Mouse (Mus musculus): ENCODE measurements around the gene Ptges3. TPM values are rescaled to one million over a fixed set of nuclear protein-coding genes. Genes with fewer than 3 reads are reported as not detected.

The Ptges3 gene
- polyA plus RNA-seq, 1 experiment from 2014 or later, result 611 TPM

- H3K4me2 ChIP-seq, result peak overlapping the region; percentile 75
- H3K9me3 ChIP-seq, result no peaks in the 10 kb centered on the region
- H3K36me3 ChIP-seq (replicated peaks), result no peaks in the 10 kb centered on the region
- peak; percentile 78 for ATAC-seq (ENCODE audit: low FRiP score)
- peak overlapping the region; percentile 99 for H3K4me3 ChIP-seq (replicated peaks)
- peak overlapping the region; percentile 94 for H3K9ac ChIP-seq
- no peaks in the 10 kb centered on the region for H3K27me3 ChIP-seq
- under 1% methylated on average over 85 of the region's 86 CpGs for WGBS
- H3K27ac ChIP-seq, result peak overlapping the region; percentile 80
- H3K4me1 ChIP-seq, result peaks cover 50% of the 10 kb centered on the region
These were observed 38.2 kb downstream of the Ptges3 start for GRCm38 (mm10) chr10:128096693-128097586.

GRCm38 (mm10) chr10:128097587-128097971 lies 38.8 kb downstream of the Ptges3 start:
- Histone ChIP-seq H3K4me2 (peak overlapping the region; percentile 75), H3K4me1 (peaks cover 45% of the 10 kb centered on the region), H3K36me3 (replicated peaks) (no peaks in the 10 kb centered on the region), H3K27ac (peak overlapping the region; percentile 80), H3K4me3 (replicated peaks) (peak overlapping the region; percentile 99), H3K9ac (peak overlapping the region; percentile 94), H3K27me3 (no peaks in the 10 kb centered on the region), H3K9me3 (no peaks in the 10 kb centered on the region)
- WGBS, result 1% methylated on average over 13 of the region's 13 CpGs
- no peak for ATAC-seq (ENCODE audit: low FRiP score)

- 88% methylated on average over 4 of the region's 4 CpGs for WGBS
- H3K9me3 ChIP-seq, result no peaks in the 10 kb centered on the region
These were observed 51.5 kb downstream of the Ptges3 start for GRCm38 (mm10) chr10:128110103-128110761.

GRCm38 (mm10) chr10:128111227-128111626 lies 52.5 kb downstream of the Ptges3 start:
- Histone ChIP-seq H3K9me3 (no peaks in the 10 kb centered on the region), H3K36me3 (replicated peaks) (peaks cover 69% of the 10 kb centered on the region)
- ATAC-seq (ENCODE audit: low FRiP score), result no peak

More at GRCm38 (mm10) chr10:128110103-128110761, 51.5 kb downstream of the Ptges3 start:
- Histone ChIP-seq H3K27me3 (no peaks in the 10 kb centered on the region), H3K27ac (no peak overlapping the region), H3K4me1 (no peaks in the 10 kb centered on the region), H3K36me3 (replicated peaks) (peaks cover 59% of the 10 kb centered on the region), H3K4me3 (replicated peaks) (no peak overlapping the region), H3K4me2 (no peak overlapping the region), H3K9ac (no peak overlapping the region)
- ATAC-seq (ENCODE audit: low FRiP score), result no peak

GRCm38 (mm10) chr10:128123833-128124232 lies 65.1 kb downstream of the Ptges3 start:
- no peak for ATAC-seq (ENCODE audit: low FRiP score)
- no peak overlapping the region for H3K9ac ChIP-seq
- 93% methylated on average over 7 of the region's 7 CpGs for WGBS

More at GRCm38 (mm10) chr10:128111227-128111626, 52.5 kb downstream of the Ptges3 start:
- Histone ChIP-seq H3K4me2 (no peak overlapping the region), H3K9ac (no peak overlapping the region), H3K4me3 (replicated peaks) (no peak overlapping the region), H3K4me1 (no peaks in the 10 kb centered on the region), H3K27ac (no peak overlapping the region; the same call in 1 of the 2 replicates), H3K27me3 (no peaks in the 10 kb centered on the region)

GRCm38 (mm10) chr10:128124831-128125230 lies 66.1 kb downstream of the Ptges3 start:
- H3K36me3 ChIP-seq (replicated peaks), result peaks cover 90% of the 10 kb centered on the region
- H3K4me3 ChIP-seq (replicated peaks), result no peak overlapping the region
- WGBS, result 94% methylated on average over 9 of the region's 9 CpGs

More at GRCm38 (mm10) chr10:128123833-128124232, 65.1 kb downstream of the Ptges3 start:
- Histone ChIP-seq H3K27ac (no peak overlapping the region), H3K27me3 (no peaks in the 10 kb centered on the region), H3K4me2 (no peak overlapping the region), H3K4me1 (no peaks in the 10 kb centered on the region), H3K36me3 (replicated peaks) (peaks cover 93% of the 10 kb centered on the region), H3K9me3 (no peaks in the 10 kb centered on the region), H3K4me3 (replicated peaks) (no peak overlapping the region)

GRCm38 (mm10) chr10:128125951-128126350 lies 67.2 kb downstream of the Ptges3 start:
- Histone ChIP-seq H3K4me1 (no peaks in the 10 kb centered on the region), H3K36me3 (replicated peaks) (peaks cover 85% of the 10 kb centered on the region), H3K9ac (no peak overlapping the region), H3K4me3 (replicated peaks) (no peak overlapping the region), H3K27me3 (no peaks in the 10 kb centered on the region), H3K4me2 (no peak overlapping the region), H3K9me3 (no peaks in the 10 kb centered on the region), H3K27ac (no peak overlapping the region)
- ATAC-seq (ENCODE audit: low FRiP score), result no peak
- 95% methylated on average over 14 of the region's 14 CpGs for WGBS

More at GRCm38 (mm10) chr10:128124831-128125230, 66.1 kb downstream of the Ptges3 start:
- Histone ChIP-seq H3K27me3 (no peaks in the 10 kb centered on the region), H3K9ac (no peak overlapping the region), H3K4me1 (no peaks in the 10 kb centered on the region), H3K27ac (no peak overlapping the region), H3K9me3 (no peaks in the 10 kb centered on the region), H3K4me2 (no peak overlapping the region)
- no peak for ATAC-seq (ENCODE audit: low FRiP score)

MicroRNAs within 50 kb of the gene (microRNA counts, 519-probe panel; counts per million panel counts)
- microRNA mmu-miR-677, result not detected

Small RNA genes within 50 kb of the gene (microRNA-seq; reads per million reads assigned to microRNA genes)
- gene Mir677, result 21.1 reads per million, percentile 35 among the genes with 10 or more reads in this experiment

Other genes starting within 250 kb of the Ptges3 start
- not detected in 2 replicates for gene Rdh19, start 209.0 kb upstream of the Ptges3 start, polyA plus RNA-seq (2016; fragmentation: Nextera tagmentation; extraction: Ambion mirVana)
- not detected in 2 replicates for gene Rdh16f2, start 192.5 kb upstream of the Ptges3 start, polyA plus RNA-seq (2016; fragmentation: Nextera tagmentation; extraction: Ambion mirVana)
- gene Rdh7, start 170.1 kb upstream of the Ptges3 start, polyA plus RNA-seq (2016; fragmentation: Nextera tagmentation; extraction: Ambion mirVana), result not detected in 2 replicates
- gene Sdr9c7, start 160.4 kb upstream of the Ptges3 start, polyA plus RNA-seq (2016; fragmentation: Nextera tagmentation; extraction: Ambion mirVana), result not detected in 2 replicates
- gene Hsd17b6, start 51.3 kb upstream of the Ptges3 start, polyA plus RNA-seq (2016; fragmentation: Nextera tagmentation; extraction: Ambion mirVana), result not detected in 2 replicates
- 100 and 102 TPM in 2 replicates for gene Prim1, start 43.8 kb upstream of the Ptges3 start, polyA plus RNA-seq (2016; fragmentation: Nextera tagmentation; extraction: Ambion mirVana)
- gene Naca, start 23.4 kb upstream of the Ptges3 start, polyA plus RNA-seq (2016; fragmentation: Nextera tagmentation; extraction: Ambion mirVana), result 758 and 799 TPM in 2 replicates
- gene Atp5b, start 24.3 kb downstream of the Ptges3 start, polyA plus RNA-seq (2016; fragmentation: Nextera tagmentation; extraction: Ambion mirVana), result 2,091 and 2,135 TPM in 2 replicates
- 14.0 and 14.6 TPM in 2 replicates for gene Baz2a, start 32.6 kb downstream of the Ptges3 start, polyA plus RNA-seq (2016; fragmentation: Nextera tagmentation; extraction: Ambion mirVana)
- gene Rbms2, start 121.3 kb downstream of the Ptges3 start, polyA plus RNA-seq (2016; fragmentation: Nextera tagmentation; extraction: Ambion mirVana), result 19.2 and 20.3 TPM in 2 replicates
- 0.94 and 1.3 TPM in 2 replicates for gene Gls2, start 135.5 kb downstream of the Ptges3 start, polyA plus RNA-seq (2016; fragmentation: Nextera tagmentation; extraction: Ambion mirVana)
- 21.1 and 21.8 TPM in 2 replicates for gene Spryd4, start 152.9 kb downstream of the Ptges3 start, polyA plus RNA-seq (2016; fragmentation: Nextera tagmentation; extraction: Ambion mirVana)
- gene Mip, start 166.9 kb downstream of the Ptges3 start, polyA plus RNA-seq (2016; fragmentation: Nextera tagmentation; extraction: Ambion mirVana), result 0.18 and 0.42 TPM in 2 replicates
- 74.7 and 77.3 TPM in 2 replicates for gene Timeless, start 173.1 kb downstream of the Ptges3 start, polyA plus RNA-seq (2016; fragmentation: Nextera tagmentation; extraction: Ambion mirVana)
- gene Apon, start 195.1 kb downstream of the Ptges3 start, polyA plus RNA-seq (2016; fragmentation: Nextera tagmentation; extraction: Ambion mirVana), result 0.54 and 0.87 TPM in 2 replicates
- gene Apof, start 209.7 kb downstream of the Ptges3 start, polyA plus RNA-seq (2016; fragmentation: Nextera tagmentation; extraction: Ambion mirVana), result not detected in 2 replicates
- gene Stat2, start 211.6 kb downstream of the Ptges3 start, polyA plus RNA-seq (2016; fragmentation: Nextera tagmentation; extraction: Ambion mirVana), result 18.5 and 18.7 TPM in 2 replicates
- not detected in 2 replicates for gene Il23a, start 239.8 kb downstream of the Ptges3 start, polyA plus RNA-seq (2016; fragmentation: Nextera tagmentation; extraction: Ambion mirVana)
- 40.2 and 42.2 TPM in 2 replicates for gene Pan2, start 244.4 kb downstream of the Ptges3 start, polyA plus RNA-seq (2016; fragmentation: Nextera tagmentation; extraction: Ambion mirVana)